Mouse (Mus musculus): ENCODE measurements at regions not wholly inside any gene's neighbourhood (a gene's known extent, or its start where the extent isn't known, plus 50 kb on each side); places are given as distances from the start of the nearest gene placed in this dataset.

GRCm38 (mm10) chr11:90812971-90813370, 124.8 kb upstream of the Tom1l1 start:
- H3K9ac ChIP-seq (ENCODE audit: low read depth, low read length), result no peak overlapping the region
- H3K4me3 ChIP-seq (ENCODE audit: low read depth, low read length), result no peak overlapping the region
- H3K27ac ChIP-seq (ENCODE audit: low read depth, low read length), result no peak overlapping the region
- whole genome bisulfite sequencing (ENCODE audit: insufficient replicate concordance), result 84% methylated on average over 2 of the region's 2 CpGs
- H3K36me3 ChIP-seq (ENCODE audit: control insufficient read depth, insufficient read depth, low read length), result no peaks in the 10 kb centered on the region
- no peak overlapping the region for H3K4me2 ChIP-seq
- no peaks in the 10 kb centered on the region for H3K9me3 ChIP-seq (replicated peaks; ENCODE audit: control insufficient read depth, low read length)
- ATAC-seq (replicated peaks; ENCODE audit: insufficient number of reproducible peaks, low FRiP score, low TSS enrichment), result no peak
- no peaks in the 10 kb centered on the region for H3K4me1 ChIP-seq (ENCODE audit: control insufficient read depth, insufficient read depth, low read length)
- no peaks in the 10 kb centered on the region for H3K27me3 ChIP-seq (ENCODE audit: control insufficient read depth, insufficient read depth, low read length)

- ATAC-seq (replicated peaks; ENCODE audit: insufficient number of reproducible peaks, low FRiP score, low TSS enrichment), result no peak
- H3K27ac ChIP-seq (ENCODE audit: low read depth, low read length), result no peak overlapping the region
- H3K36me3 ChIP-seq (ENCODE audit: control insufficient read depth, insufficient read depth, low read length), result no peaks in the 10 kb centered on the region
- 76% methylated on average over 4 of the region's 4 CpGs for WGBS (ENCODE audit: insufficient replicate concordance)
- no peak overlapping the region for H3K4me3 ChIP-seq (ENCODE audit: low read depth, low read length)
- no peak overlapping the region for H3K4me2 ChIP-seq
- no peaks in the 10 kb centered on the region for H3K27me3 ChIP-seq (ENCODE audit: control insufficient read depth, insufficient read depth, low read length)
- no peaks in the 10 kb centered on the region for H3K4me1 ChIP-seq (ENCODE audit: control insufficient read depth, insufficient read depth, low read length)
- H3K9ac ChIP-seq (ENCODE audit: low read depth, low read length), result no peak overlapping the region
- H3K9me3 ChIP-seq (replicated peaks; ENCODE audit: control insufficient read depth, low read length), result no peaks in the 10 kb centered on the region
Measured at GRCm38 (mm10) chr11:90812530-90812929, 124.4 kb upstream of the Tom1l1 start.

GRCm38 (mm10) chr11:90808443-90808842, 120.3 kb upstream of the Tom1l1 start:
- Histone ChIP-seq H3K4me1 (ENCODE audit: control insufficient read depth, insufficient read depth, low read length) (no peaks in the 10 kb centered on the region), H3K4me2 (no peak overlapping the region), H3K27ac (ENCODE audit: low read depth, low read length) (no peak overlapping the region), H3K9ac (ENCODE audit: low read depth, low read length) (no peak overlapping the region), H3K9me3 (replicated peaks; ENCODE audit: control insufficient read depth, low read length) (no peaks in the 10 kb centered on the region), H3K36me3 (ENCODE audit: control insufficient read depth, insufficient read depth, low read length) (no peaks in the 10 kb centered on the region), H3K27me3 (ENCODE audit: control insufficient read depth, insufficient read depth, low read length) (no peaks in the 10 kb centered on the region), H3K4me3 (ENCODE audit: low read depth, low read length) (no peak overlapping the region)
- ATAC-seq (replicated peaks; ENCODE audit: insufficient number of reproducible peaks, low FRiP score, low TSS enrichment), result no peak
- 70% methylated on average over 1 of the region's 1 CpGs for WGBS (ENCODE audit: insufficient replicate concordance)

GRCm38 (mm10) chr11:90807343-90807742, 119.2 kb upstream of the Tom1l1 start:
- ATAC-seq (replicated peaks; ENCODE audit: insufficient number of reproducible peaks, low FRiP score, low TSS enrichment), result no peak
- H3K9ac ChIP-seq (ENCODE audit: low read depth, low read length), result no peak overlapping the region
- no peaks in the 10 kb centered on the region for H3K36me3 ChIP-seq (ENCODE audit: control insufficient read depth, insufficient read depth, low read length)
- H3K4me2 ChIP-seq, result no peak overlapping the region
- H3K27me3 ChIP-seq (ENCODE audit: control insufficient read depth, insufficient read depth, low read length), result no peaks in the 10 kb centered on the region
- H3K4me1 ChIP-seq (ENCODE audit: control insufficient read depth, insufficient read depth, low read length), result no peaks in the 10 kb centered on the region
- WGBS (ENCODE audit: insufficient replicate concordance), result 89% methylated on average over 5 of the region's 5 CpGs
- no peaks in the 10 kb centered on the region for H3K9me3 ChIP-seq (replicated peaks; ENCODE audit: control insufficient read depth, low read length)
- H3K27ac ChIP-seq (ENCODE audit: low read depth, low read length), result no peak overlapping the region
- H3K4me3 ChIP-seq (ENCODE audit: low read depth, low read length), result no peak overlapping the region

- Histone ChIP-seq H3K9me3 (replicated peaks; ENCODE audit: control insufficient read depth, low read length) (no peaks in the 10 kb centered on the region), H3K4me1 (ENCODE audit: control insufficient read depth, insufficient read depth, low read length) (no peaks in the 10 kb centered on the region), H3K4me3 (ENCODE audit: low read depth, low read length) (no peak overlapping the region), H3K4me2 (no peak overlapping the region), H3K27ac (ENCODE audit: low read depth, low read length) (no peak overlapping the region), H3K9ac (ENCODE audit: low read depth, low read length) (no peak overlapping the region), H3K27me3 (ENCODE audit: control insufficient read depth, insufficient read depth, low read length) (no peaks in the 10 kb centered on the region), H3K36me3 (ENCODE audit: control insufficient read depth, insufficient read depth, low read length) (no peaks in the 10 kb centered on the region)
- WGBS (ENCODE audit: insufficient replicate concordance), result 74% methylated on average over 7 of the region's 7 CpGs
- no peak for ATAC-seq (replicated peaks; ENCODE audit: insufficient number of reproducible peaks, low FRiP score, low TSS enrichment)
Measured at GRCm38 (mm10) chr11:90802569-90803363, 114.6 kb upstream of the Tom1l1 start.

GRCm38 (mm10) chr11:90797577-90797976, 109.4 kb upstream of the Tom1l1 start:
- Histone ChIP-seq H3K9ac (ENCODE audit: low read depth, low read length) (no peak overlapping the region), H3K9me3 (replicated peaks; ENCODE audit: control insufficient read depth, low read length) (no peaks in the 10 kb centered on the region), H3K27me3 (ENCODE audit: control insufficient read depth, insufficient read depth, low read length) (no peaks in the 10 kb centered on the region), H3K27ac (ENCODE audit: low read depth, low read length) (no peak overlapping the region), H3K36me3 (ENCODE audit: control insufficient read depth, insufficient read depth, low read length) (no peaks in the 10 kb centered on the region), H3K4me3 (ENCODE audit: low read depth, low read length) (no peak overlapping the region), H3K4me1 (ENCODE audit: control insufficient read depth, insufficient read depth, low read length) (no peaks in the 10 kb centered on the region), H3K4me2 (no peak overlapping the region)
- WGBS (ENCODE audit: insufficient replicate concordance), result 80% methylated on average over 2 of the region's 2 CpGs
- ATAC-seq (replicated peaks; ENCODE audit: insufficient number of reproducible peaks, low FRiP score, low TSS enrichment), result no peak

- Histone ChIP-seq H3K4me3 (ENCODE audit: low read depth, low read length) (no peak overlapping the region), H3K27ac (ENCODE audit: low read depth, low read length) (no peak overlapping the region), H3K27me3 (ENCODE audit: control insufficient read depth, insufficient read depth, low read length) (no peaks in the 10 kb centered on the region), H3K4me1 (ENCODE audit: control insufficient read depth, insufficient read depth, low read length) (no peaks in the 10 kb centered on the region), H3K4me2 (peak overlapping the region; percentile 32; the same call in 1 of the 2 replicates), H3K9ac (ENCODE audit: low read depth, low read length) (no peak overlapping the region), H3K36me3 (ENCODE audit: control insufficient read depth, insufficient read depth, low read length) (no peaks in the 10 kb centered on the region), H3K9me3 (replicated peaks; ENCODE audit: control insufficient read depth, low read length) (no peaks in the 10 kb centered on the region)
- 54% methylated on average over 8 of the region's 8 CpGs for WGBS (ENCODE audit: insufficient replicate concordance)
- ATAC-seq (replicated peaks; ENCODE audit: insufficient number of reproducible peaks, low FRiP score, low TSS enrichment), result no peak
Measured at GRCm38 (mm10) chr11:90783537-90783936, 95.4 kb upstream of the Tom1l1 start.

- no peak for ATAC-seq (replicated peaks; ENCODE audit: insufficient number of reproducible peaks, low FRiP score, low TSS enrichment)
- 37% methylated on average over 6 of the region's 6 CpGs for WGBS (ENCODE audit: insufficient replicate concordance)
Measured at GRCm38 (mm10) chr11:90782975-90783374, 94.8 kb upstream of the Tom1l1 start.

GRCm38 (mm10) chr11:90775752-90776151, 87.6 kb upstream of the Tom1l1 start:
- Histone ChIP-seq H3K36me3 (ENCODE audit: control insufficient read depth, insufficient read depth, low read length) (no peaks in the 10 kb centered on the region), H3K9me3 (replicated peaks; ENCODE audit: control insufficient read depth, low read length) (no peaks in the 10 kb centered on the region), H3K9ac (ENCODE audit: low read depth, low read length) (no peak overlapping the region), H3K27ac (ENCODE audit: low read depth, low read length) (no peak overlapping the region), H3K27me3 (ENCODE audit: control insufficient read depth, insufficient read depth, low read length) (no peaks in the 10 kb centered on the region), H3K4me3 (ENCODE audit: low read depth, low read length) (no peak overlapping the region), H3K4me1 (ENCODE audit: control insufficient read depth, insufficient read depth, low read length) (no peaks in the 10 kb centered on the region), H3K4me2 (no peak overlapping the region)
- WGBS (ENCODE audit: insufficient replicate concordance), result 74% methylated on average over 1 of the region's 1 CpGs
- no peak for ATAC-seq (replicated peaks; ENCODE audit: insufficient number of reproducible peaks, low FRiP score, low TSS enrichment)

More at GRCm38 (mm10) chr11:90782975-90783374, 94.8 kb upstream of the Tom1l1 start:
- Histone ChIP-seq H3K9me3 (replicated peaks; ENCODE audit: control insufficient read depth, low read length) (no peaks in the 10 kb centered on the region), H3K27me3 (ENCODE audit: control insufficient read depth, insufficient read depth, low read length) (no peaks in the 10 kb centered on the region), H3K4me3 (ENCODE audit: low read depth, low read length) (no peak overlapping the region), H3K27ac (ENCODE audit: low read depth, low read length) (no peak overlapping the region), H3K4me1 (ENCODE audit: control insufficient read depth, insufficient read depth, low read length) (no peaks in the 10 kb centered on the region), H3K4me2 (peak overlapping the region; percentile 32; the same call in 1 of the 2 replicates), H3K36me3 (ENCODE audit: control insufficient read depth, insufficient read depth, low read length) (no peaks in the 10 kb centered on the region), H3K9ac (ENCODE audit: low read depth, low read length) (no peak overlapping the region)
